In the genomic region with DNA sequence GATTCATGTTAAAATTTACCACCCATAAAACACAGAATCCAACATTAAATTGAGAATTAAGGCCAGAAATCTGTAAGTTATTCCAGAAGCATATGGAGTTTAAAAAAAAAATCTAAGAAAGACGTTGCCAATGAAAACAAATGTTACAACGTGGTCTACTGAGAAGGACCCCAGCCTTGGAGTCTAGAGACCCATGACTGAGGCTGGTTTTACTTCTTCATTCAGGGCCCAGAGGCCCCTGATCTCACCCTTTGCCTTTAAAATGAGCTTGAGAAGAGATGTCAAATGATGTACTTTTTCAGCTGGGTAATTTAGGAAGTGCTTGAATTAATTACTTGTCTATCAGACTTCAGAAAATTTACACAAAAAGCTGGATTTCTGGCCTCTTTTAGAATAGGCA, we compare ENCODE assay signal across 17 mouse cellular contexts.
"Had no signal": no experiment of that assay in that cellular context is flagged by ENCODE, and none has a peak within 500 bp of the region (broad histone marks: within the 10 kb centered on the region; RNA-seq: fewer than 3 reads in every experiment).

No protein-coding gene starts in this region.

- H3K27me3 ChIP-seq: limb, embryonic 15.5 days; midbrain, embryonic 12.5 days; neural tube, embryonic 13.5 days; stomach, embryonic 15.5 days had no signal

- H3K4me3 ChIP-seq: limb, embryonic 15.5 days; midbrain, embryonic 12.5 days; myocyte; neural tube, embryonic 13.5 days; stomach, embryonic 15.5 days had no signal

- H3K27ac ChIP-seq: limb, embryonic 15.5 days; liver, embryonic 14.5 days; macrophage; midbrain, embryonic 12.5 days; neural tube, embryonic 13.5 days; stomach, embryonic 15.5 days had no signal

- H3K4me2 ChIP-seq: limb, embryonic 15.5 days; liver, embryonic 11.5 days; lung, embryonic 14.5 days; midbrain, embryonic 12.5 days; neural tube, embryonic 13.5 days; stomach, embryonic 15.5 days had no signal

- ATAC-seq: intestine, embryonic 16.5 days; liver, postnatal 0 days; lung, postnatal 0 days; midbrain, embryonic 16.5 days had no signal

- H3K9me3 ChIP-seq: limb, embryonic 15.5 days; midbrain, embryonic 12.5 days; neural tube, embryonic 13.5 days; stomach, embryonic 15.5 days had no signal

- H3K9ac ChIP-seq: limb, embryonic 15.5 days; liver, embryonic 14.5 days; liver, postnatal 0 days; lung, embryonic 14.5 days; midbrain, embryonic 12.5 days; neural tube, embryonic 13.5 days; stomach, embryonic 15.5 days had no signal

- H3K36me3 ChIP-seq: limb, embryonic 15.5 days; midbrain, embryonic 12.5 days; neural tube, embryonic 13.5 days; stomach, embryonic 15.5 days had no signal

- DNase-seq: liver, postnatal 0 days; lung, embryonic 14.5 days; right cerebral cortex, adult 18-20 months; right cerebral cortex, postnatal 14 days; right cerebral cortex, postnatal 4 days; thymus, postnatal 36 days had no signal
